Mouse (Mus musculus): ENCODE data around the gene Svbp.

Gene Svbp

GRCm38 (mm10) chr4:119191273-119191672 lies 3.8 kb upstream of the Svbp start:
- DNase-seq = no peak

DNA sequence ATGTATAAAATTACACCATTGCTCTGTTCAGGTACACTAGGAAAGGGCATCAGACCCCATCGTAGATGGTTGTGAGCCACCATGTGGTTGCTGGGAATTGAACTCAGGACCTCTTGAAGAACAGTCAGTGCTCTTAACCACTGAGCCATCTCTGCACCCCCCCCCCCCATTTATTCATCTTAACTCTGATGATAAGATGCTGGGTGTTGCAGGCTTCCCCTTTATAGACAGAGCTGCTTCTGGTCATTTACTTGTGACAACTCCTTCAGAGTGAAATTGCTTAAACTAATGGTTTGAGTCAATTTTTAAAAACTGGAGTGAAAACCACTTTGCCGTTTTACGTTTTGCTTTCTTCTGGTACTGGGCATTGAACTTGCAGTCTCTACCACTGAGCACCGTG lies 2.3 kb upstream of the Svbp start:
- no peak for DNase-seq

DNA sequence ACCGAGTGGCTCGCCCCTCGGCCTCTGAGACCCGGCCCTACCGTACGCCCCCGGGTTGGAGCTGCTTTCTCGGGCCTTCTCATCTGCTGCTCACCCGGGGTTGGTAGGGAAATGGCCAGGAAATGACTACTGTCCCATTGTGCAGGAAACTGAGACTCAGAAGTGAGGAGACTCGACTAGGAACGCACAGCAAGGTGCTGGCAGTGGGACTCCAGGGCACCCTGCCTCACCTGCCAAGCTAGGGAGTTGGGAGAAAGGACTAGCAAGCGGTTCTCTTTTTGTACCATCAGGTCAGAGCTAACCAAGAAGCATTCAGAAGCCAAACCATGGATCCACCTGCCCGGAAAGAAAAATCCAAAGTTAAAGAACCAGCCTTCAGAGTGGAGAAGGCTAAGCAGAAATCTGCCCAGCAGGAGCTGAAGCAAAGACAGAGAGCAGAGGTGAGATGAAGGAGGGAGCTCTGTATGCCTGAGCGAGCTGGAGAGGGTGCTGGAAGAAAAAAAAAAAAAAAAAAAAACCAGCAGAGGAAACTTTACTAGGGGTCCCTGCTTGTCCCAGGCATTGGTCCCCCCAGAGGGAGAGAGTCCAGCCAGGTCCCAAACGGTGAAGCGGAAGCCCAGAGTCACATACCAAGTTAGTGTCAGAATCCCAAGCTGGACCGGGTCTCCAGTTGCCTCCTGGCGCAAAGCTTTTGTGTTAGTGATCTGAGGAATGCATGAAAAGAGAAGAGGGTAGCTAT lies 645 bp downstream of the Svbp start:
- no peak for DNase-seq

GRCm38 (mm10) chr4:119198105-119198504 lies 3.0 kb downstream of the Svbp start:
- no peak for DNase-seq

DNA sequence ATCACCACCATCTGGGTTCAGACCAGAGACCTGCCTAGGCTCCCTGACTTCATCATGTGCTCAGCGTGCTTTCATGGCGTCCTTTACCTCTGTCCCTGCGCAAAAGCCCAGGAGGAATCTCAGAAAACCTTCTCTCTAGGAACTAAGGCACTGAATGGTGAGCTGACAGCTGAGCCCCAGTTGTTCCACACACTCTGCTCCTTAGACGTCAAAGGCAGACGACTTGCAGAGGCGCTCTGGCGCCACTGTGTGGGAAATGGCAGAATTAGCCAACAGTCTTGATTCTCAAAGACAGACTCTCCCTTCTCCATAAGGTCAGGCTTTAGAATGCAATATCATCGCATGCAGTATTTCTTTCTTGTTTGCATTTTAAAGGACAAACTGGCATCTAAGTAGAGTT lies 9.6 kb downstream of the Svbp start:
- no peak for DNase-seq

DNA sequence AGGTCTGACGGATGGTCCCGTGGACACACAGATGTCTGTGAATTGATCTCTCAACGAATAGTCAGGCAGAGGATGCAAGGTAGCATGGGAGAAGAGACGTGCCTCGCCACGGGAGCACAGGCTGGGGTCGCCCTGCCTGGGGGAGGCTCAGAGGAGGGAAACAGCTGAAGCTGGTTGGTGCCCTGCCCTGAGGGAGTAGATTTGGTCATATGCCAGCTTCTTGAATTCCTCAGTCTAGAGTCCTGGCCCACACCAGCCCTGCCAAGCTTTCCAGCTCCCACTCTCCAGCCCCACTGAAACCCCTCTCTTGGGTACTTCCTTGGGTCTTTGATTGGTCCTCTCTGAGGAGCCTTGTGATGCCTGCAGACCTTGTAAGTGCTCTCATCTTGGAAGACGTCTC lies 21.6 kb downstream of the Svbp start:
- DNase-seq = no peak

DNA sequence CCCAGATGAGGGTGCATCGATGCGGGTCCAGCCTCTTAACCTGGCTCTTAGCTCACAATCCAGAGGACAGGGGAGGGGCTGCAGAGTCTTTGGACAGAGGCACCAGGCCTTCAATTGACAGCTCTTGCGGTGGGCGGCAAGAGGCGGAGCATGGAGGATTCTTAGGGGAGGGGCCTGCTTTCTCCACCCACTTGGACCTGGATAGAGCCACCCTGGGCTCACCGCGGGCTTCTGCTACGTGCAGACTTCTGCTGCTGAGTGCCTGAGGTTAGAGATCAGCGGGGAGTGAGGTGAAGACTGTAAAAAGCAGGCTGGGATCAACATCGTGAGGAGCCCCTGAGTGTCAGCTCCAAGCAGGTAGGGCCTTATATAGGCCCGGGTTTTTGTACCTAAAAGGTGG lies 23.1 kb downstream of the Svbp start, which contains the start of gene Tmem269:
Tmem269 (minus strand) TSS at position 49 of the 400 bp plus-strand sequence.
- no peak for DNase-seq

DNA sequence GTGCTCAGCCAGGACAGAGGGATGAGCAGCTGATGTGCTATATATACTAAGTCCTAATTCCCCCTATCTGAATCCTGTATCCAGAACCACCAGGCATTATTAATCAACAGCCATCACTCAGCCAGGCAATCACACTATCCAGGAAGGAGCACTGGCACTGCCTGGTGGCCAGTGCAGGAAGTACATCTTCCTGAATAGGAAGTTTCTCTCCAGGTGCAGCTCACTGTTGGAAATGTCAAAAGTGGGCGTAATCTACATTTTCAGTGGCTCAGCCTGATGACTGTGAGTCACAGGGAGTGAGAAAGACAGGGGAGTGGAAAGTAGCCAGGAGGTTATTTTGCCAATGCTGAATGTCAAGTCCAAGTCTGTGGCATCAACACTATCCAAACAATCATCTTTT lies 28.6 kb downstream of the Svbp start:
- no peak for DNase-seq

DNA sequence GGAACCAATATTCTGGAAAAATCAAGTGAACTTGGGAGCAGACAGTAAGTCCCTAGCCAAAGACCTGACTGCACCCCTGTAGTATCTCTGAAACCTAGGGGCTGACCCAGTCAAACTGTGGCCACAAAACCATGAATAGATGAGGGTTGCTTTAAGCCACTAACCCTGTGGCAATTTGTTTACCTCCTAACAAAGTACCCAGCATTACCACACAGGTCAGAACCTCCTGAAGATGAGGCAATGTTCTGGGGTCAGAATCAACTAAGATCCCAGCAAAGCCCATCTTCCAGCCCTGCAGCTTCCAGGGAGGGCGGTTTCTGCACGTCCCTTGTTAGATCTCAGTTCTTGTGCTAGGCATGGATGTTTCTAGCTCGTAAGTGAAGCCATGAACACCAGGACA lies 29.4 kb downstream of the Svbp start:
- DNase-seq = no peak

DNA sequence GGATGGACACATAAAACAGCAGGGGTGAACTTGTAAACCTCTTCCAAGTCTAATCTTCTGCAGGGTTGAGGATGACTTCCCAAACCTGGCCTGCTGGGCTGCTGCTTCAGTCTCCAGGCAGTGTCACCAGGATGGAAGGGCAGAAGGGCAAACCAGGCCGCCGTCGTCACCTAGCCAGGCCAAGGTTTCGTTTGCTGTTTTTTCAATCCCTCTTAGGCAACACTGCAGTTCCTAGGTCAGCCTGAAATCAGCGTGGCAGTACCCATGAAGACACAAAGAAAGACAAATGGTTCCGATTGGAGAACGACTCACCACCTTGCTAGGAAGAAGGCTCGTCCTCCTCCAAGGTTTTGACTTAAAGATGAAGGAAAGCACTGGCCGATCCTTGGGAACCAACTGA lies 30.6 kb downstream of the Svbp start:
- DNase-seq = no peak

DNA sequence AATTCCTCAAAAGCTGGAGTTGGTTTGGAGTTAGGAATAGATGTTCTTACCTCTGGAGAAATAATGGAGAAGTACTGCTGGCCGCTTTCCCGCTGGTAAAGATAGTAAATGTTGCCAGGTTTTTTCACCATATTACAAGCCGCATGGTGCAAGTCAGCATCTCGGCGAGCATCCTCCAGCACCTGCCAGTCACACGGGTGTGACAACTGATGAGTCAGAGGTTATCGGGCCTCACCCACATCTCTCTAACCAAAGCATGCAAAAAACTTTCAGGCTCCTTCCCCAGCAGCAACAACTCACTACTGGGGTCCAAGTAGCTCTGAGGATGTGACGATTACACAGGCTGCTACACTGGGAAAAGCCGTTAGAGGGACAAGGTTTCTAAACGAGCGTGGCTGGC lies 31.6 kb downstream of the Svbp start:
- DNase-seq = no peak

DNA sequence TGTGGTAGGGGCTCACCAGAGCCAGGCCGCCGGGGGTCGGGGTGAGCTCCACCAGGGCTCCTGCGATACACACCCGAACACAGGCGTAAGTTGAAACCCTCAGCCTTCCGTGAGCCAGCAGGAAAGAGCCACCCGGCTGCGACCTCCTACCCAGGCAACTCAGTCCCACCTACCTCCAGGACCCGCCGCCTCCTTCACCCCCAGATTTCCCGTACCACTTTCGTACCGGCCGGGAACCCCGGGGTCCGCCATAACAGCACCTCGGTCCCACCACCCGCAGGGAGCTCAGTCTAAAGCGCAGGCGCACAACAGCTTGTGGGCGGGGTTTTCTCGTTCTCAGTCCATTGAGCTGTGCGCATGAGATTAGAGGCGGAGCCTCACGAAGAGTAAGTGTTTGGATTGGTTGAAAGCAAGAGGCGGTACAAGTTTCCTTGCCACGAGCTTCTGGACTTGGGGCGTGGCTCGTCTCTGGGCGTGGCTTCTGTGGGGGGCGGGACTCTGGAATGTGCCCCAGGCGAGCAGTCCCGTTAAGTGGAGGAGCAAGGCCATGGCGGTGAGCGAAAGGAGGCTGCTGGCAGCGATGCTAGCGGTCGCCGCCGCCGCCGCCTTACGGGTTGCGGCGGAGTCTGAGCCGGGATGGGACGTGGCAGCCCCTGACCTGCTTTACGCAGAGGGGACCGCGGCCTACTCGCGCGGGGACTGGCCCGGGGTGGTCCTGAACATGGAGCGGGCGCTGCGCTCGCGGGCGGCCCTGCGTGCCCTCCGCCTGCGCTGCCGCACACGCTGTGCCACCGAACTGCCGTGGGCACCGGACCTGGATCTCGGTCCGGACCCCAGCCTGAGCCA lies 37.5 kb downstream of the Svbp start, which contains the start of the genes AU022252 and P3h1:
AU022252 (minus strand) TSS at position 303 of the 846 bp plus-strand sequence.
P3h1 (plus strand) TSS at position 506 of the 846 bp plus-strand sequence.
- peak; percentile 99 for DNase-seq

DNA sequence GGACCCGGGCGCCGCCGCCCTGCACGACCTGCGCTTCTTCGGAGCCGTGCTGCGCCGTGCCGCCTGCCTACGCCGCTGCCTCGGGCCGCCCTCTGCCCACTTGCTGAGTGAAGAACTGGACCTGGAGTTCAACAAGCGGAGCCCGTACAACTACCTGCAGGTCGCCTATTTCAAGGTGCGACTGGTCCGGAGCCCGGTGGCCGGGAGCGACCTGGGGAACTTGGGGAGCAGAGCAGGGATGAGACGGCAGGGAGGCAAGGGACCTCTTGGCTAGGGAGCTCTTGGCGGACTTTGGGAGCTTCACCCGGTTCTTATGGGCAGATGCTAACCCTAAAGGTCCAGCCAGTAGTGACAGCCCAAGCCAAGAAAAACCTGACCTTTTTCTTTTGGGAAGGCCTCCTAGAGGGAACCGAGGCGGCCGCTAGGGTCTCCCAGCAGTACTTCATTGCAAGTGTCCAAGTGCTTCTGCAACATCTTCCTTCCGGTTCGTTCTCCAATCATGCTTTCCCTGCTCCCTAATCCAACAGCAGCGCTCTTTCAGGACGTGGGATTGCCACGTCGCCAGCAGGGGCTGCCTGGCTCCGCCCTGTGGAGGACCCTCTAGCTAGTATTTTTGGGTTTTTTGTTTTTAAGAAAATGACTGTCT lies 38.3 kb downstream of the Svbp start:
- DNase-seq = no peak

GRCm38 (mm10) chr4:119234348-119234747 lies 39.2 kb downstream of the Svbp start:
- DNase-seq = no peak

DNA sequence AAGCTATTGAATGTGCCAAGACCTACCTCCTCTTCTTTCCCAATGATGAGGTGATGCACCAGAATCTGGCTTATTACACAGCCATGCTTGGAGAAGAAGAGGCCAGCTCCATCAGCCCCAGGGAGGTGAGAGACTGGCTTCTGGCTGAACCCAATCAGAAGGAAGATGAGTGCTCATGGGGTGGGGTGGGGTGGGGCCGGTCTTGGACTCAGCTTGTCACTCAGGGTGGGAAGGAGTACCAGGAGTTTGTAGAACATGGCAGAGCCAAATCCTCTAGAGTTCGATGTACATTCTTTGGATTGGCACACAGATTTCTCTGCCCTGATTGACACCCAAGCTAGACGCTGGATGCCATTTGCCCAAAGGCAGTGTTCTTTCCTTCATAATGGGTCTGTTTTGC lies 43.6 kb downstream of the Svbp start:
- DNase-seq = no peak

- DNase-seq = no peak
Observed at GRCm38 (mm10) chr4:119239181-119239682, 44.1 kb downstream of the Svbp start.

DNA sequence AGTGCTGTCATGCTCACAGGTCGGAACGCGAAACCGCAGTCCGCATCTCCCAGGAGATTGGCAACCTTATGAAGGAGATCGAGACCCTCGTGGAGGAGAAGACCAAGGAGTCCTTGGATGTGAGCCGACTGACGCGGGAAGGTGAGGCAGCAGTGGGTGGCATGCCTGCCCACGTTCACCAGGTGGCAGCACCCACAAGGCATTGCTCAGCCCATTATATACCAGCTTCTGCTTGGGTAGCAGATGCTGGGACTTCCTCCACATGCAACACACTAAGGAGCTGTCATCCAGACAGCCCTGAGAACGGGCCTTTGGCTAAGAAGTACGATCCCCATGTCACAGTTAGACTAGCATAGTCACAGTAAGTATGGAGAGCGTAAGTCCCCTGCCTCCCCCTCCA lies 46.6 kb downstream of the Svbp start:
- no peak for DNase-seq

GRCm38 (mm10) chr4:119242571-119242970 lies 47.5 kb downstream of the Svbp start:
- DNase-seq = no peak

GRCm38 (mm10) chr4:119244468-119245240 lies 49.5 kb downstream of the Svbp start:
- DNase-seq = no peak

DNA sequence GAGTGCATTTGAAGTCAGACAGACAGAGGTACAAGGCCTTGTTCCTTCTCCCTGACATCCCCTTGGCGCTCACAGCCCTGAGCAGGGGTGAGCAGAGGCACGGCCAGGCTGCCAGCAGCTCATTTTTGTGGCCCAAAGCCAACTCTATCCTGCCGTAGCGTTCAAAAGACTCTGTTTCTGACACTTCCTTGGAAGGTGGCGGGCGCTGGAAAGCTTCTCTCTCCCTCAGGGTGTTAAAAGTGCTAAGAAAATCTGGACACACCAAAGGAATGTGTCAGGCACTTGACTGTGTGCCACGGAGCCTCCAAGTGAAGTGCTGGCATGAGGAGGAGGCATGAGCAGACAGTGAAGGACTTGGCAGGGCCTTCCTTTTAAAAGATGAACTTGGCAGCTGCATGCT lies 50.5 kb downstream of the Svbp start:
- no peak for DNase-seq

DNA sequence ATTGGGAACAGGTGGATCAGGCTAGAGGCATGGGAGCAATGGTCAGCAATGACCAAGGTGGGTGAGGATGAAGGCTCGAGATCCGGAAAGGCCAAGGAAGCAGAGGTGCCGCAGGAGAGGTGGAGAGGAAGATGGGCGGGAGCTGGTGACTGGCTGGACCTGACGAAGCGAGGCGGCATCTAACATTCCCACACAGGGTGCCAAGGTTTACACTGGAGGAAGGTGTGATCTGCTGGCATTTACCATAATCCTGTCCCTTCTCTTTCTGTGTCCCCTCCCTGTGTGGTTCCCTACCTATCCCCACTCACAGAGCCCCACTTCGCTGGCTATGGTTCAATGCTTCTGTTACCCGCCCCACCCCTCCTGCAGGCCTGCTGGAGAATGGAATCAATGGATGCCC lies 50.9 kb downstream of the Svbp start:
- DNase-seq = no peak

DNA sequence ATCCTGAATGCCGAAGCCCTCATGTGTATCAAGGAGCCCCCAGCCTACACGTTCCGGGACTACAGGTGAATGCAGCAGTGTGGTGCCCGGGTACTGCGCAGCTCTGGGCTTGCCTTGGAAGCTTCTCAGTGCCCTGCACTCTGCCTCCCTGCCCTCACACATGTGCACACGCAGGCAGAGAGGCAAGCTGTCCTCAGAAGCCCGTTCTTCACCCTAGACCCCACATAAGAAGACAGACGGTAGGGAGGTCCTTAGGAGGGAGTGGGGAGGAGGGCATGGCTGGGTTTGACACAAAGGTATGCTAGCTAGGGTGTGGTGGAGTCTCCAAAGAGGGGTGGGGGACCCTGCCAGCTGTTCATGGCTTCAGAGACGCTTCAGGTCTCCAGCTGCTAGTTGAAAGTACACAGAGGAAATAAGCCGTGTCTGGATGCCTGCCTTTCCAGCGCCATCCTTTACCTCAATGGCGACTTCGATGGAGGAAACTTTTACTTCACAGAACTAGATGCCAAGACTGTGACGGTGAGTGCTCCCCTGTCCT lies 51.7 kb downstream of the Svbp start:
- DNase-seq = no peak

All from cerebellum, adult 11 months (tissue).